Mouse (Mus musculus): ENCODE data around the gene Dok5. TPM values are rescaled to one million over a fixed set of nuclear protein-coding genes. Genes with fewer than 3 reads are reported as not detected.

The Dok5 gene
- polyA plus RNA-seq, 1 experiment from 2014 or later: 61.9 TPM

DNA sequence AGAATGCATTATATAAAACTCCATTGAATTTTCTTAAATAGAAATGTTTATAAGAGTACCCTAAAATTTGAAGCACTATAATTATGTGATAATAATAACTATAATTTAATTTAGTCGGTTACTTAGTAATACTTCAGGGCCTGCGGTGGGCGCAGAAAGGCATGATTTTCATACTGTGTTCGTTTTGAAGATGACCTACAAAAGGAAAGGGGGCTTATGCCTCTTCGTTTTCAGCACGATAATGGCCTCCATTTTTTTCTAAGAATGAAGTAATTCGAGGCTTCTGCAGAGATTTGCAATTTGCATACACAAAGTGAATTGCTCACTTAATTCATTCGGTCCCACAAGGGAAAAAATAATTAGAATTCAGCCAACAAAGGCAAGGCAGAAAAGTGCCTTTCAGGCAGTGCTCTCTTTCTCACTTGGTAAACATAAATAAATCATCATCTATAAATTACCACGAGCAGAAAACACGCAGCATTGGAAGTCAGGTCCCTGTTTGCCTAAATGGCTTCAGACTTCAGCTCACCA, 76.7 kb downstream of the Dok5 start:
- Histone ChIP-seq H3K4me3 (no peak overlapping the region), H3K27ac (replicated peaks) (peak overlapping the region; percentile 58), H3K36me3 (no peaks in the 10 kb centered on the region), H3K4me2 (no peak overlapping the region), H3K9ac (no peak overlapping the region), H3K4me1 (replicated peaks) (peaks cover 18% of the 10 kb centered on the region), H3K27me3 (no peaks in the 10 kb centered on the region), H3K9me3 (no peaks in the 10 kb centered on the region)
- no peak for ATAC-seq (ENCODE audit: low FRiP score, low read depth)
- 30% methylated on average over 10 of the region's 10 CpGs for WGBS

DNA sequence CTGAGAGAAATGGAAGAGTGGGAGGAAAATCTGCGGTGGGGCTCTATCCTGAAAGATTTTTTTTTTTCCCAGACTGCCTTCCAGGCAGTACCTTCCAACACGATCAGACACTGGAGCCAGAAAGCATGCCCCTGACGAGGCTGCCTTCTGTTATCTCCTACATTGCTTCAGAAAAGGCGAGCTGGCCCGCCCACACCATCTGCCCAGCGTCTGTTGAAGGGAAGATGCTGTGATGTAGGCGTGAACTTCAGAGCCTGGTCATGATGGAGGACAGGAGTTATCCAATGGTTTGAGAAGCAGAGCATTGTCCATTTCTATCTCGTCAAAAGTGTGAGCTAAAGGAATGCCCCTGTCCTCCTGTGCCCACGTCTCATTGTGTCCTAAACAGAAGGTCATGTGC, 79.7 kb downstream of the Dok5 start:
- Histone ChIP-seq H3K9ac (no peak overlapping the region), H3K36me3 (no peaks in the 10 kb centered on the region), H3K27ac (replicated peaks) (0 out of 2 replicates have a peak overlapping the region, but pooled peaks have one; percentile 1), H3K9me3 (no peaks in the 10 kb centered on the region), H3K4me2 (no peak overlapping the region), H3K4me1 (replicated peaks) (peaks cover 24% of the 10 kb centered on the region), H3K27me3 (no peaks in the 10 kb centered on the region), H3K4me3 (no peak overlapping the region)
- WGBS: 64% methylated on average over 9 of the region's 9 CpGs
- ATAC-seq (ENCODE audit: low FRiP score, low read depth): peak; percentile 71; the same call in 1 of the 2 replicates

DNA sequence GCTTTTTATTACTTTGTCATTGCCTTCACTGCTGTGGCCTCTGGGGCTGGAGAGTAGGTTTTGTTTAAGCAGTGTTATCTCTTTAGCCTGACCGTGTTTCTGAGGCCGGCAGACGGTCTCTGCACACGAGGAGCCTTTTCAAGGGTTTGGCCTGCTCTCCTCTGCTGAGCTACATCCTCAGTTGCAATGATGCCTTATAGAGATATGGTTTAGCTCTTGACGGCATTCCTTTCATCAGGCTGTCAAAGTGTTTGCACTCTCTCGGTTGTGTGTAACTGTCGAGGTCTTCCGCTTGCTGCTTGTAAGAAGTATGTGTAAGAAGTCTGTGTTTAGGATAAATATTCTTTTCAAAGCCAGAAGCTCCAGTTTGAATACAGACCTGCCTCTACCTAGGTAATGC, 84.7 kb downstream of the Dok5 start:
- H3K36me3 ChIP-seq: peaks cover 5% of the 10 kb centered on the region; the same call in 1 of the 2 replicates
- no peaks in the 10 kb centered on the region for H3K27me3 ChIP-seq
- WGBS: 64% methylated on average over 8 of the region's 8 CpGs
- H3K4me1 ChIP-seq (replicated peaks): peaks cover 11% of the 10 kb centered on the region
- no peak overlapping the region for H3K4me3 ChIP-seq
- no peak overlapping the region for H3K27ac ChIP-seq (replicated peaks)
- no peak overlapping the region for H3K9ac ChIP-seq
- H3K9me3 ChIP-seq: 0 out of 2 replicates have a peak, but pooled peaks cover 7% of the 10 kb centered on the region
- no peak for ATAC-seq (ENCODE audit: low FRiP score, low read depth)
- no peak overlapping the region for H3K4me2 ChIP-seq

DNA sequence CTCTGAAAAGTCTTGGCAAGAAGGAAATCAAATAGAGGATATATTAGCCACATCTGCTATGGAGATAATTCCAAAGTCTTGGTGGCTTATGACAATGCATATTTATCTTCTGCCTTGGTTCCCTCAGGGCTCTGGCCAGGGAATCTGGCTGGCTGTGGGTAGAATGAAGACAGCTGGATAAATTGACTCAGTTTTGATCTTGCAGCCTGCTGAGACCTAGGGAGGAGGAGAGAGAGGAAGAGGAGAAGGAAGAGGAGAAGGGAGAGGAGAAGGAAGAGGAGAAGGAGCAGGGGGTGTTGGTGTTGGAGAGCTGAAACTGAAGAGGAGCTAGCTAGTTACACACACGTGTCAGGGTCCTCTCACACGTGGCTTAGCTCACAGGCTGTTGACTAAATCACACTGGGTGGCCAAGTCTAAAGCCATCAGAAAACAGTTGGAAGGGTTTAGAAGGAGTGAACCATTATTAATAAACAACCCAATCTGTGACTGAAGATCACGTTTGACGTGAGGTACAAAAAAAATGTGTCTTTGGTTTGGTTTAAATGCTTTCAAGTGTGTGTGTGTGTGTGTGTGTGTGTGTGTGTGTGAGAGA, 85.6 kb downstream of the Dok5 start:
- H3K27ac ChIP-seq (replicated peaks): no peak overlapping the region
- ATAC-seq (ENCODE audit: low FRiP score, low read depth): no peak
- H3K9me3 ChIP-seq: 0 out of 2 replicates have a peak, but pooled peaks cover 7% of the 10 kb centered on the region
- no peaks in the 10 kb centered on the region for H3K27me3 ChIP-seq
- 69% methylated on average over 4 of the region's 4 CpGs for WGBS
- H3K4me2 ChIP-seq: no peak overlapping the region
- H3K4me1 ChIP-seq (replicated peaks): peaks cover 11% of the 10 kb centered on the region
- H3K36me3 ChIP-seq: peaks cover 5% of the 10 kb centered on the region; the same call in 1 of the 2 replicates
- no peak overlapping the region for H3K4me3 ChIP-seq
- H3K9ac ChIP-seq: no peak overlapping the region

DNA sequence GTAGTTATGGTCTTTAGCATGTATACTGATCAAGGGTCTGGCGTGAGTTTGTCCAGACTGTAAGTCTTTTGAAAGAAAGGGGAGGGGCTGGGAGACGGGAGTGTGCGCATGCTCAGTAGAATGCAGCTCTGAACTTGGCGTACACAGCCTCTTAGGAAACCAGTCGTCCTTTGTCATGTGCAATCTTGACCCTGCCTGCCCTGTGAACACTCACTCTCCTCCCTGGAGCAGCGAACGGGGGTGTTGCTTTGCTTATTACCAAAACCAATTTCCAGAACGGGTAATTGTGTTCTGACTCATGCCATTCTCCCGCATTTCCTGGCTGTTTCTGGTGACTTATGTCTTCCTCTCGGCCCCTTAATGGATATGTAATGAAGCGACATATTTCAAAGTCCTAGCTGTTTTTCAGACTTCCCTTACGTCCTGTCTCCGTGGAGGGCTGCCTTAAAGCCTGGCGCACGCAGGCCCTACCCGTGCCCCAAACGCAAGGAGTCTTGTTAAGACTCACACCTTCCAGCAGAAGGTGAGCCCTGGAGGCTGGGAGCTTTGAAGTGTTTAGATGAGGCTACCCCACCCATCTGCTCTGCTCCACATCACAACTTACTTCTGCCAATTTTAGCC, 95.3 kb downstream of the Dok5 start:
- no peaks in the 10 kb centered on the region for H3K36me3 ChIP-seq
- no peaks in the 10 kb centered on the region for H3K27me3 ChIP-seq
- peaks cover 22% of the 10 kb centered on the region for H3K4me1 ChIP-seq (replicated peaks)
- H3K4me2 ChIP-seq: peak overlapping the region; percentile 45
- ATAC-seq (ENCODE audit: low FRiP score, low read depth): no peak
- H3K4me3 ChIP-seq: no peak overlapping the region
- H3K27ac ChIP-seq (replicated peaks): peak overlapping the region; percentile 7; the same call in 1 of the 2 replicates
- no peaks in the 10 kb centered on the region for H3K9me3 ChIP-seq
- 49% methylated on average over 17 of the region's 17 CpGs for WGBS
- no peak overlapping the region for H3K9ac ChIP-seq

DNA sequence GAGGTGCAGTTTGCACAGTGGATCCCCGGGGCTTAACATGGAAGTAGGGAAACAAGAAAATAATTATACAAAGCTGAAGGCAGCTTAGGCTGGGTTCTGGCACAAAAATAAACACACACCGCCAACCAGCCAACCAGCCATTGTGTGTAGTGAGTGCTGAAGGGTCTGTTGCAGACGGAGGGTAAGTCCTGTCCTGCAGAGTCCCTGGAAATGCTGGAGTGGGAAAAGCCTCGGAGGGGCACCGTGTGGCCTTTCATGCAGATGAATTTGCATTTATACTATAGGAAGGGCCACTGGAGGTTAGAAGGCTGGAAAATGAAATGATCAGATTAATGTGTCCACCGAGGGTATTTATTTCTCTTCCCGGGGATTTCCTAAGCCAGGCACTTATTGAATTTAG, 97.2 kb downstream of the Dok5 start:
- Histone ChIP-seq H3K27ac (replicated peaks) (no peak overlapping the region), H3K27me3 (no peaks in the 10 kb centered on the region), H3K4me2 (no peak overlapping the region), H3K36me3 (no peaks in the 10 kb centered on the region), H3K9me3 (no peaks in the 10 kb centered on the region), H3K4me3 (no peak overlapping the region), H3K9ac (no peak overlapping the region), H3K4me1 (replicated peaks) (peaks cover 22% of the 10 kb centered on the region)
- peak; percentile 51 for ATAC-seq (ENCODE audit: low FRiP score, low read depth)
- 15% methylated on average over 7 of the region's 7 CpGs for WGBS

DNA sequence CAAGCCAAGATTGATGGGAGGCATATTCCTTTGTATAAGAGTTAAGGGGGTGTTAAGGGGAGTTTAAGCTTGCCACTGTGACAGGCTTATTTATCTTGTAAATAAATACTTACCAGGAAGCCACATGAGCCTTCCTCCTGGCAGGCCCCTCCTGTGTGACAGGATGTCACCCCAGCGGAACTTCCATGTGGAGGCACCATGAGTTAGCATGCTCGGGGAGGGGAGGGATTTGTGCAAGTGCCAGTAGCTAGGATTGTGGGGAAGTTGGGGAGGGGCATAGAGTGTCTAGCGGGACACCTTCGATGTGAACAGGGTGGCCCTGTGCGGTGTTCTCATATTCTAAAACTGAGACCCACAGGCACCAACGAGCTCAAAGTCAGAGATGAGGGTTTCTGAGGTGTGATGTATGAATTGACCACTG, 97.6 kb downstream of the Dok5 start:
- 56% methylated on average over 6 of the region's 6 CpGs for WGBS
- H3K27ac ChIP-seq (replicated peaks): no peak overlapping the region
- peaks cover 22% of the 10 kb centered on the region for H3K4me1 ChIP-seq (replicated peaks)
- H3K36me3 ChIP-seq: no peaks in the 10 kb centered on the region
- no peaks in the 10 kb centered on the region for H3K9me3 ChIP-seq
- H3K4me3 ChIP-seq: no peak overlapping the region
- no peak overlapping the region for H3K9ac ChIP-seq
- no peaks in the 10 kb centered on the region for H3K27me3 ChIP-seq
- no peak overlapping the region for H3K4me2 ChIP-seq
- ATAC-seq (ENCODE audit: low FRiP score, low read depth): peak; percentile 67

DNA sequence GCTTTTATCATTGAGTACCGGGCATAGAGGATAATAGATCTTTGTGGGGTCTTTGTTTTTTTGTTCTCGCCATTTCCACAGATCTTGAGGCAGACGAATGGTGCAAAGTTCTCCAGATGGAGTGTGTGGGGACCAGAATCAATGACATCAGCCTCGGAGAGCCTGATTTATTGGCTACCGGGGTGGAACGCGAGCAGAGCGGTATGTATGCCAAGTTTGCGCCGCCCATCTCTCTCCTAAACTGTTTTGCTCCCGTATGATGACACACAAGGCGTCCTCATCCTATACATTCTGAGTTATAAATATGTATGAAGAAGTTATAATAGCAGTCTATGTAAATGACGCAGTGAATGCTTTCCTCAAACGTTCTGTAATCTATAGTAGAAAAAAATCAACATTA, 98.4 kb downstream of the Dok5 start:
- WGBS: 63% methylated on average over 14 of the region's 14 CpGs
- Histone ChIP-seq H3K9ac (no peak overlapping the region), H3K27me3 (no peaks in the 10 kb centered on the region), H3K9me3 (no peaks in the 10 kb centered on the region), H3K36me3 (no peaks in the 10 kb centered on the region), H3K4me2 (no peak overlapping the region), H3K4me1 (replicated peaks) (peaks cover 22% of the 10 kb centered on the region), H3K4me3 (no peak overlapping the region), H3K27ac (replicated peaks) (no peak overlapping the region)
- ATAC-seq (ENCODE audit: low FRiP score, low read depth): no peak

DNA sequence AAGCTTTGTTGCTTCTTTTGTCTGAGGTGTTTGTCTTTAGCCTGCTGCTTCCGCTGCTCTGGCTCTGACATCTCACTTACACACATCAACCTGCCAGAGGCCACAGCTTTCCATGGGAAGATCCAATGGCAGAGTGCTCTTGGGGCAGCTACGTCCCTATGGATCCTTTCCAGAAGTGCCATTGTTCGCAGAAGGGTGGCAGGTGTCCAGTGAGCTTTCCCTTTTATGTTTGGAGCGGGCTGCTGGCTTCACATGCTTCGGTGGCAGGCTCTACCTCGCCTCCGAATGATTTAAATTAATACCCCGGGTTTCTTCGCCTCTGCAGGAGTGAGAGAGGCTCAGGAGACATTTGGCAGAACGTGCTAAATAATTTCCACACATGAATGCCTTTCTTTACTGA, 105.3 kb downstream of the Dok5 start:
- peak; percentile 49; the same call in 1 of the 2 replicates for ATAC-seq (ENCODE audit: low FRiP score, low read depth)
- Histone ChIP-seq H3K4me3 (no peak overlapping the region), H3K4me2 (no peak overlapping the region), H3K27me3 (no peaks in the 10 kb centered on the region), H3K27ac (replicated peaks) (peak overlapping the region; percentile 46; the same call in 1 of the 2 replicates), H3K9ac (no peak overlapping the region), H3K9me3 (no peaks in the 10 kb centered on the region), H3K36me3 (no peaks in the 10 kb centered on the region), H3K4me1 (replicated peaks) (peaks cover 25% of the 10 kb centered on the region)
- 21% methylated on average over 10 of the region's 10 CpGs for WGBS

DNA sequence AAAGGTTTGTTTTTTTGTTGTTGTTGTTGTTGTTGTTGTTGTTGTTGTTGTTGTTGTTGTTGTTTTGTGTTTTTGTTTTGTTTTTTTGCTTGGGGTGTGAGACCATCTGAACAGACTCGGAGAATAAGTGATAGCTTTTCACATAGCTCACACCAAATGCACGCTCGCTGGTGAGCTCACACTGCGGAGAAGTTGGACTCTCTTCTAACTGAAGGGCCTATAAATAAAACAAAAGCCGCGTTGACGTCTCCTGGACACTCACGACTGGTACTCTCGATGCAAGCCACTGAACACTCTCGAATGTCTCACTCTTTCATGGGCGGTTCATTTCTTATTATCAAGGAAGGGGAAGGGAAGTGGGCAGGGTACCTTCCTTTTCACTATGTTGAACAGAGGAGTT, 105.8 kb downstream of the Dok5 start:
- peak overlapping the region; percentile 61 for H3K27ac ChIP-seq (replicated peaks)
- 25% methylated on average over 11 of the region's 11 CpGs for WGBS

DNA sequence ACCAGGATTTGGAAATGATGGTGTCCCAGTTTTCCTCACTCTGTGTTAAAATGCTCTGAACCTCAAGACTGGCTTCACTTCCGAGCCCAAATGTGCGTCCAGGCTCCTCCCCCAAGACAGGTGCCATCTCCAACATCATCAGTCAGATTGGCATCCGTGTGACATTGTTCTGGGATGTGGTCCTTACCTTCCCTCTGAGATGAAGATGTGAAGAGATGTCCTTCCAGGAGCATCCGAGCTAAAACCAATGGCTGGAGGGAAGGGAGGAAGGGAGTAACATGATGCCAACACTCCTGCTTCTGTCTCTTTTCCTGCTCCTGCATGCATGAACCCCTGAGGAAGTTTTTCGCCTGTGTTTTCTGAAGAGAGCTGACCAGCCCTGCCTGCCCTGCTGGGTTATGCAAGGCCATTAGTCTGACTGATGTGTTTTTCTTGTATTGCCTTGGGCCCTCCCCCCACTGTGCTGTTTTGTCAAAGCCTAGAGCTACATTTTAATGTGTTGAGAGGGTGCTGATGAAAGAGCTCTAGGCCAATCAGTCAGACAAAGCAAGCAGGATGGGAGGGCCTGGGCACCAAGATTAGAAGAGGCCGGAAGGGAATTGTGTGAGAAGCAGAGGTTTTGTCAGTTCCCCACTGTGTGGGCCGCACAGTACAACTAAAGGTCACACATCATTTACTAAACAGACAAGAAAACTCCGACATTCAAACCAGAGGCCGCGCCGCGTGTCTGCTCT, 106.4 kb downstream of the Dok5 start:
- ATAC-seq (ENCODE audit: low FRiP score, low read depth): peak; percentile 84
- 15% methylated on average over 12 of the region's 12 CpGs for WGBS
- Histone ChIP-seq H3K9me3 (no peaks in the 10 kb centered on the region), H3K4me1 (replicated peaks) (peaks cover 25% of the 10 kb centered on the region), H3K27ac (replicated peaks) (peak overlapping the region; percentile 61), H3K36me3 (no peaks in the 10 kb centered on the region), H3K4me3 (no peak overlapping the region), H3K27me3 (no peaks in the 10 kb centered on the region), H3K9ac (no peak overlapping the region), H3K4me2 (no peak overlapping the region)

More for the DNA sequence above, 105.8 kb downstream of the Dok5 start:
- no peak overlapping the region for H3K4me2 ChIP-seq
- H3K4me1 ChIP-seq (replicated peaks): peaks cover 25% of the 10 kb centered on the region
- no peaks in the 10 kb centered on the region for H3K9me3 ChIP-seq
- H3K36me3 ChIP-seq: no peaks in the 10 kb centered on the region
- H3K9ac ChIP-seq: no peak overlapping the region
- ATAC-seq (ENCODE audit: low FRiP score, low read depth): 0 out of 2 replicates have a peak, but pooled peaks have one; percentile 3
- H3K27me3 ChIP-seq: no peaks in the 10 kb centered on the region
- no peak overlapping the region for H3K4me3 ChIP-seq

DNA sequence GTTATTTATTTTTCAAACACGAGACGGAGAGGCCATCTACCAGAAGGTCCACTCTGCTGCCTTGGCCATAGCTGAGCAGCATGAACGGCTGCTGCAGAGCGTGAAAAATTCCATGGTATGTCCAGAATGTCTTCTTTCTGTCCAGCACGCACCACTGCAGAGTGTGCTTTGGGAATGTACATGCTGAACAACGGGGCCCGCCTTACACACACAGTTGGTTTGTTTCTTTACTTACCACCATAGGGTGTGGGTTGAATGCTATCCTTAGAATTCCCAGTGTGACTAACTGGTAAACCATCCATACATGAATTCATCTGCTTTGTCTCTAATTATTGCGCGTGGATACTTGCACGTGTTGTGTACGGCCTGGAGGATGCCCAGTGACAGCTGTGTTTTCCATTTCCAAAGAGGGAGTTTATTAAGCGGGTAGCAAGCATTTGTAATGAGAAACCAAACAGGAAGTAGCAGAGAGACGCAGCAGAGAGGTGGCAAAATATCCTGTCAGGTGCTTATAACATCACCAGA, 109.9 kb downstream of the Dok5 start:
- WGBS: 37% methylated on average over 13 of the region's 13 CpGs
- H3K4me2 ChIP-seq: no peak overlapping the region

More for the DNA sequence above, 109.9 kb downstream of the Dok5 start:
- H3K27me3 ChIP-seq: no peaks in the 10 kb centered on the region
- peaks cover 20% of the 10 kb centered on the region for H3K4me1 ChIP-seq (replicated peaks)
- no peak overlapping the region for H3K4me3 ChIP-seq
- no peaks in the 10 kb centered on the region for H3K9me3 ChIP-seq
- H3K9ac ChIP-seq: no peak overlapping the region
- no peak overlapping the region for H3K27ac ChIP-seq (replicated peaks)
- no peaks in the 10 kb centered on the region for H3K36me3 ChIP-seq
- ATAC-seq (ENCODE audit: low FRiP score, low read depth): no peak
